Mouse (Mus musculus) midbrain, embryonic 11.5 days (tissue): ENCODE data around the gene Cd63. TPM values are rescaled to one million over a fixed set of nuclear protein-coding genes. Genes with fewer than 3 reads are reported as not detected.

Experiments used
- ATAC-seq: fragments of 200-750 bp; cut with Nextera tagmentation; 2 replicates; pipeline ENCODE4 v1.8.0; 2017; ENCODE audit warnings: moderate TSS enrichment, moderate library complexity; ENCODE audit not compliant: low FRiP score
- DNase-seq: peaks from one replicate; pipeline ENCODE4 v3.0.0; 2015; ENCODE audit warnings: low spot score; ENCODE audit errors: missing footprints
- H3K27ac ChIP-seq: fragments of 300-500 bp; sonication (generic); 2 replicates; pipeline ENCODE4 v1.5.1; 2014; ENCODE audit warnings: low read depth, low read length
- H3K27me3 ChIP-seq: fragments of 300-500 bp; sonication (generic); 2 replicates; pipeline ENCODE4 v1.6.1; 2014; ENCODE audit warnings: mild to moderate bottlenecking, low read length, moderate library complexity, mixed read lengths; ENCODE audit not compliant: control insufficient read depth, insufficient read depth
- H3K36me3 ChIP-seq: fragments of 300-500 bp; sonication (generic); 2 replicates; pipeline ENCODE4 v1.6.1; 2014; ENCODE audit warnings: mild to moderate bottlenecking, low read length, moderate library complexity, mixed read lengths; ENCODE audit not compliant: control insufficient read depth, insufficient read depth
- H3K4me1 ChIP-seq: fragments of 300-500 bp; sonication (generic); 2 replicates; pipeline ENCODE4 v1.6.1; 2014; ENCODE audit warnings: low read length; ENCODE audit not compliant: control insufficient read depth, insufficient read depth
- H3K4me2 ChIP-seq: fragments of 300-500 bp; sonication (generic); 2 replicates; pipeline ENCODE4 v1.6.1; 2014; ENCODE audit warnings: mild to moderate bottlenecking, moderate library complexity
- H3K4me3 ChIP-seq: fragments of 300-500 bp; sonication (generic); 2 replicates; pipeline ENCODE4 v1.5.1; 2014; ENCODE audit warnings: low read depth, low read length
- H3K9ac ChIP-seq: fragments of 300-500 bp; sonication (generic); 2 replicates; pipeline ENCODE4 v1.6.1; 2014; ENCODE audit warnings: low read length
- H3K9me3 ChIP-seq: fragments of 300-500 bp; sonication (generic); 2 replicates; pipeline ENCODE4 v1.6.1; 2016; ENCODE audit warnings: low read length; ENCODE audit not compliant: control insufficient read depth
- WGBS: fragments of 180-500 bp; shearing (Covaris S2); extraction: QIAGEN DNeasy Blood & Tissue Kit; methylation state at CpG from one replicate; pipeline ENCODE4 v1.1.7; 2014; 5-methylcytosine and 5-hydroxymethylcytosine counted together
- polyA plus RNA-seq: library from polyadenylated mRNA; unstranded; fragments of >200 nt; fragmentation: Nextera tagmentation; extraction: Ambion mirVana; gene quantifications from 2 replicates; pipeline ENCODE4 v1.2.1, GENCODE M21; 2014

Gene Cd63
- polyA plus RNA-seq, 1 experiment from 2014 or later, result 168 TPM

DNA sequence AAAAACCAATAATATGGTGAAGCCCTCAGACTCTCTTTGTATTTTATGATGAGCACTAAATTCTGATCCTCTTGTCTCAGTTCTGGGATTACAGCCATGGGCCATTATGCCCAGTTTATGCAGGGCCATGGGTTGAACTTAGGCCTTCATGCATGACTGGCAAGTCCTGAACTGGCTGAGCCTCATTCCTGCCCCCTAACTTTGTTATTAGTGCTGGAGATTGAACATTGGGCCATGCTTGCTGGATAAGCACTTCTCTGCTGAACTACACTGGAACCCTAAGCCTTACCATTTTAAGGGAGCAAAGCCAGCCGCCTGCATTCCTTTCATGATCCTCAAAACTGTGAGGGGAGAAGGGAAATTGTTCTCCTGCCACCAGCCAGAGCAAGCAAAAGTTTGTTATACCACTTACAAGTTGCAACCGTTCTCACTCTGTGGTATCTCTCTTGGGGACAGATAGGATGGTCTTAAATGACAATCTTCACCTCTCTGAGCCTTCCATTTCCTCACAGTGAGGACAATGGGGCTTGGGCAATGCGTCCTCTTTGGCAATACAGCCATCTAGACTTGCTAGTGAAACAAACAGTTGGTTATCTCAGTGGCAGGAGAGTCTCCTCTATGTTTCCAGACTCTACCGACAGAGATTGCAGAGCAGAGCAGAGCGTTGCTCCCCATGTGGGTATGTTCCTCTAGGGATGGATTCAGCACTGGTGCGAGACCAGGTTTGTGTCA is 864 bp upstream of the Cd63 start:
- no peak overlapping the region for H3K9ac ChIP-seq
- 77% methylated on average over 6 of the region's 6 CpGs for WGBS
- H3K4me3 ChIP-seq, result no peak overlapping the region
- H3K27me3 ChIP-seq, result peaks cover 11% of the 10 kb centered on the region; the same call in 1 of the 2 replicates
- no peak overlapping the region for H3K4me2 ChIP-seq
- DNase-seq (no peak), ATAC-seq (no peak)
- no peaks in the 10 kb centered on the region for H3K9me3 ChIP-seq
- H3K27ac ChIP-seq, result no peak overlapping the region
- no peaks in the 10 kb centered on the region for H3K4me1 ChIP-seq
- H3K36me3 ChIP-seq, result no peaks in the 10 kb centered on the region

DNA sequence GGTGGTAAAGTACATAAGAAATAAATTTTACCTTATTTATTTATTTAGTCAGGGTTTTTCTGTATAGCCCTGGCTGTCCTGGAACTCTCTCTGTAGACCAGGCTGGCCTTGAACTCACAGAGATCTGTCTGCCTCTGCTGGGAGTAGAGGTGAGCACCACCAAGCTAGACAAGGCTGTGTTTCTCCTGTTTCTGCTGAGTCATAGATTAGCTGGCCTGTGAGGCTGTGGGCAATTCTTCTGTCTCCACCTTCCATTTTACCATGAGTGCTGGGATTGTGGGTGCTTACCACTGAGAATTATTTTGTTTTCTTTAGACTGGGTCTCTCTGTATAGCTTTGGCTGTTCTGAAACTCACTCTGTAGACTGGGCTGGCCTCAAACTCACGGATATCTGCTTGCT is 620 bp downstream of the Cd63 start:
- peaks cover 6% of the 10 kb centered on the region; the same call in 1 of the 2 replicates for H3K27me3 ChIP-seq
- DNase-seq (no peak), ATAC-seq (no peak)
- H3K36me3 ChIP-seq, result no peaks in the 10 kb centered on the region
- WGBS, result 59% methylated on average over 1 of the region's 1 CpGs
- no peaks in the 10 kb centered on the region for H3K4me1 ChIP-seq
- no peak overlapping the region for H3K27ac ChIP-seq
- H3K4me2 ChIP-seq, result no peak overlapping the region
- no peak overlapping the region for H3K9ac ChIP-seq
- H3K9me3 ChIP-seq, result no peaks in the 10 kb centered on the region
- no peak overlapping the region for H3K4me3 ChIP-seq

DNA sequence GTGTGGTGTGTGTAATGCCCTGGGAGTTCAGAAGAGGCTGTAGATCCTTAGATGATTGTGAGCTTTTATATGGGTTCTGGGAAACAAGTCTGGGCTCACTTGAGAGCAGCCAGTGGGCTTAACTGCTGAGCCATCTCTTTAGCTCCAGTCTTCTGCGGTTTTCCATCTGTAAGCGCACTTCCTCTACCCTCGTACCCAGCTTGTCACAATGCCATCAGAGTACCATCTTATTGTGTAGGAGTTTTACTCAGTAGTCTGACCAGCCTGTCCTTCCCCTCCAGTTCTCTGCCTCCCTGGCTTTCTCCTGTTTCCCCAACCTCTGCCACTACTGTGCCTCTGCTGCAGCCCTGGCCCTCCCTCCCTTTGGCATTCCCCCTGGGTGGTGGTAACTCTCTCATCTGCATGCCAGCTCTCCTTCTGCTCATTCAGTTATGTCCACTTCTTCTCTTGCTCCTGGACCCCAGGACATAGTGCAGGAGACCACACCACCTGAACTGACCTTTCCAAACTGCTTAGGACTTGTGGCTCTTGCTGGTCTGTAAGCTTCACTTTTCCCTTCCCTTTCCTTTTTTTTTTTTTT is 1.7 kb downstream of the Cd63 start:
- Histone ChIP-seq H3K4me2 (no peak overlapping the region), H3K27ac (no peak overlapping the region), H3K4me3 (no peak overlapping the region), H3K27me3 (no peaks in the 10 kb centered on the region), H3K9ac (no peak overlapping the region), H3K9me3 (no peaks in the 10 kb centered on the region), H3K36me3 (no peaks in the 10 kb centered on the region), H3K4me1 (no peaks in the 10 kb centered on the region)
- DNase-seq (no peak), ATAC-seq (no peak)
- WGBS, result 82% methylated on average over 3 of the region's 3 CpGs

DNA sequence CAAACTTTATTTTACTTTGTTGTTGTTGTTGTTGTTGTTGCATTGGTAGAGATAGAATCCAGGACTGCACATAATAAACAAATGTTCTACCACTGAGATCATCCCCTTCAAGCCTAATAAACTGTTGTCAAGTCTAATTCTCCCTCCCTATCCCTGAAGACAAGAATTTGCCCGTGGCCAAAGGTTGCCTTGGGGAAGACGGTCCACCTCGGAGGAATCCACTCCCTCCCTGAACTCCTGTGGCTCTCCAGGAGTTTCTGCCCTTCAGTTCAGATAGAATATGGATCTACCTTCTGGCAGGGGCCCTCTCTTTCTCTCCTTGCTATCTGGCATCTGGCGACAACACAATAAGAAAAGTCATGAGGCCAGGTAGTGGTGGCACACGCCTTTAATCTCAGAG is 4.0 kb downstream of the Cd63 start:
- Histone ChIP-seq H3K27ac (no peak overlapping the region), H3K4me1 (peaks cover 6% of the 10 kb centered on the region; the same call in 1 of the 2 replicates)

DNA sequence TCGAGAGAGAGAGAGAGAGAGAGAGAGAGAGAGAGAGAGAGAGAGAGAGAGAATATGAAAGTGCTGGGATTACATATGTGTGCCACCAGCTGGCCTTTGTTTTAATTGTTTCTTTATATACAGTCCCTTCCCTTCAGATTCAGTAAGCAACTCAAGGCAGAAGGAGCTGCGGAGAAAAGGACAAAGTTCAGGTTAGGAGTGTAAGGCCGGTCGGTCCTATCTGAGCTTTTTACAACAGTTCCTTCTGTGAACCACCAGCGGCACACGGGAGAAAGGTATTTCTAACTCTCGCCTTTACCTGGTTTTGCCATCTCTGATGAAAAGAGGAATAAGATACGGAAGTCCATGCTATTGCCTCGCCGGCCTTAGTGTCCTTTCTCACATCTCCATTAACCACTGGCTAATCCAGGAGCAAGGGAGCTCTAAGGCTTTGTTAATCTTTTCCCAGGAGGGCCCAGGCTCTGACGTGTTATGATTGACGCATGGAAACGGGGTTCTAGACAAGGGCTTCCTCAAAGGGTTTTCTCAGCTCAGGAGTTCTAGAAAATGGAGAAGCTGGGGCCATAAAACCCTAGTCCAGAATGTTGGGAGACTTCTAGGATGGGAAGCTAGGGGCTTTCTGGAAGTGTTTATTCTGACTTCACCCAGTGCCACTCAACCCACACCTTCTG is 8.1 kb downstream of the Cd63 start:
- peak; percentile 0; the same call in 1 of the 2 replicates for ATAC-seq

More for the DNA sequence above, 4.0 kb downstream of the Cd63 start:
- 77% methylated on average over 5 of the region's 5 CpGs for WGBS
- Histone ChIP-seq H3K4me2 (no peak overlapping the region), H3K4me3 (no peak overlapping the region), H3K9me3 (no peaks in the 10 kb centered on the region), H3K27me3 (0 out of 2 replicates have a peak, but pooled peaks cover 5% of the 10 kb centered on the region), H3K9ac (no peak overlapping the region), H3K36me3 (no peaks in the 10 kb centered on the region)
- ATAC-seq (no peak), DNase-seq (no peak)

DNA sequence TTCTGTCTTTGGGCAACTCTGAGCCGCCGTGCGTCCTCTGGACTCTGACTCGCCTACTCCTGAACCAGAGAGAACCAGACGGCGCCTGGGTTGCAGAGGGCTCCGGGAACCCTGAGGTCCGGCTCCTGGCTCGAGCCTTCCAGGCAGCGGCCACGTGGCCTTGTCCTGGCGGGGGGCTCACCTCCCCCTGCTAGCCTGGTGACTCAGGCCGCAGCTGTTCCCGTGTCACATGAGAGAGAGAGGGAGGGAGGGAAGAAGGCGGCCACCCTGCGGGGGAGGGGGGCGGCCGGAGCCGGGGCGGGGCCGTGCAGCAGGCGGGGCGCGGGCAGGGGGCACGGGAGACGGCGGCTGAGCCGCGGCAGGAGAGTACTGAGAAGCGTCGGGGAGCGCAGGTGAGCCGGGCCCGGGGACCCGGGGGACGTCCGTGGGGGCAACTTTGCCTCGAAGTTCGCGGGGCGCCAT is 8.8 kb downstream of the Cd63 start:
- H3K9me3 ChIP-seq, result no peaks in the 10 kb centered on the region
- peak; percentile 97 for DNase-seq
- no peaks in the 10 kb centered on the region for H3K36me3 ChIP-seq
- H3K27me3 ChIP-seq, result 0 out of 2 replicates have a peak, but pooled peaks cover 5% of the 10 kb centered on the region
- H3K27ac ChIP-seq, result no peak overlapping the region
- 0% methylated on average over 34 of the region's 41 CpGs for WGBS
- ATAC-seq, result peak; percentile 86
- peaks cover 6% of the 10 kb centered on the region for H3K4me1 ChIP-seq
- peak overlapping the region; percentile 75 for H3K4me3 ChIP-seq
- peak overlapping the region; percentile 78 for H3K4me2 ChIP-seq
- peak overlapping the region; percentile 85 for H3K9ac ChIP-seq

More for the DNA sequence above, 8.1 kb downstream of the Cd63 start:
- Histone ChIP-seq H3K36me3 (no peaks in the 10 kb centered on the region), H3K4me1 (peaks cover 6% of the 10 kb centered on the region), H3K4me3 (peak overlapping the region; percentile 75), H3K4me2 (peak overlapping the region; percentile 78), H3K27me3 (0 out of 2 replicates have a peak, but pooled peaks cover 5% of the 10 kb centered on the region), H3K27ac (no peak overlapping the region), H3K9ac (peak overlapping the region; percentile 85), H3K9me3 (no peaks in the 10 kb centered on the region)
- peak; percentile 94 for DNase-seq
- WGBS, result 56% methylated on average over 13 of the region's 13 CpGs

DNA sequence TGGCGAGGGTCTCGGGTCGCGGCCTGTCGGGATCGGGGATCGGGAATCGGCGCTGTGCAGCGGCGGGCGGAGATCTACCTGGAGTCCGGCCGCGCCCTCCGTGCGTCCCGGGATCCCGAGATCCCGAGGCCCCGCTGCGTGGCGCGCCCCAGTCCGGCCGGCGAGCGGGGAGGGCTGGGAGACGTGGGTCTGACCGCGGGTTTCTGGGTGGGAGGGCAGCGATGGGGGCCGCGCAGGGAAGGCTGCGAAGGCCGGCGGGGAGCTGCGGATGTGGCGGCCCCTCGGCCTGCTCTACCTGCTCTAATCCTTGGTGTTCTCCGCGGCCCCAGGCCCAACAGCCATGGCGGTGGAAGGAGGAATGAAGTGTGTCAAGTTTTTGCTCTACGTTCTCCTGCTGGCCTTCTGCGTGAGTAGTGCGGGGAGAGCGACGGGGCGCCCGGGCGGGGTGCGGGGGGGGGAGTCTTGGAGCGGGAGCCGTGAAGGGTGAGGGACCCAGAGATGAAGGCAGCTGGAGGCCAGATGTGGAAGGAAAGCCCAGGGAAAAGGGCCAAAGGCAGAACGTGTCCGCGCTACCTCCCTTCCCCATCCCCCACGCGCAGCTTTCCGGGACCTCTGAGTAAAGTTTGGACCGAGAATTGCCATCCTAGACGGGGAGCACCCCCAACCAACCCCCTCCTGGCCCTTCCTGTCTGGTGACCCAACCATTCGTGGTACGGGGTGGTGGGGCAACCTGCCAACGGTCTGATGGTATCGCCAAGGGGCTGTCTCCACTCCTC is 9.5 kb downstream of the Cd63 start:
- 4% methylated on average over 58 of the region's 66 CpGs for WGBS
- Histone ChIP-seq H3K4me1 (peaks cover 6% of the 10 kb centered on the region), H3K27ac (no peak overlapping the region), H3K36me3 (no peaks in the 10 kb centered on the region), H3K9me3 (no peaks in the 10 kb centered on the region), H3K9ac (peak overlapping the region; percentile 85), H3K4me2 (peak overlapping the region; percentile 78), H3K27me3 (0 out of 2 replicates have a peak, but pooled peaks cover 5% of the 10 kb centered on the region), H3K4me3 (peak overlapping the region; percentile 75)
- DNase-seq (peak; percentile 92), ATAC-seq (peak; percentile 52)

DNA sequence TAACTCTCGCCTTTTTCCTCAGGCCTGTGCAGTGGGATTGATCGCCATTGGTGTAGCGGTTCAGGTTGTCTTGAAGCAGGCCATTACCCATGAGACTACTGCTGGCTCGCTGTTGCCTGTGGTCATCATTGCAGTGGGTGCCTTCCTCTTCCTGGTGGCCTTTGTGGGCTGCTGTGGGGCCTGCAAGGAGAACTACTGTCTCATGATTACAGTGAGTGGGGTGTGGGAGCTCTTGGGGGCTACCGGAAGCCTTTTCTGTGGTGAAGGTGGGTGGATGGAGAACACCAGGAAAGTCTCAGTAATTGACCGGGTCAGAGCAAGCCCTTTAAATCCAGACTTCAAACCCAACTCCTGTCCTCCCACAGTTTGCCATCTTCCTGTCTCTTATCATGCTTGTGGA is 10.6 kb downstream of the Cd63 start:
- no peak for ATAC-seq

More for the DNA sequence above, 10.6 kb downstream of the Cd63 start:
- Histone ChIP-seq H3K9me3 (no peaks in the 10 kb centered on the region), H3K27ac (no peak overlapping the region), H3K4me2 (no peak overlapping the region), H3K36me3 (no peaks in the 10 kb centered on the region), H3K9ac (no peak overlapping the region), H3K4me1 (peaks cover 6% of the 10 kb centered on the region), H3K4me3 (no peak overlapping the region), H3K27me3 (0 out of 2 replicates have a peak, but pooled peaks cover 5% of the 10 kb centered on the region)
- DNase-seq, result no peak
- WGBS, result 92% methylated on average over 6 of the region's 6 CpGs
